Mouse (Mus musculus) megakaryocyte, embryonic 14.5 days (primary cell): ENCODE results near the gene Chmp2a. TPM values are rescaled to one million over a fixed set of nuclear protein-coding genes. Genes with fewer than 3 reads are reported as not detected.
"Not testable (repeated sequence)": the region's sequence is repeated elsewhere in the genome, so short reads cannot be mapped to it uniquely, and the experiment has no call there.

Source experiments
- H3K27me3 ChIP-seq: replicated peaks from 2 replicates; pipeline ENCODE3; 2012; ENCODE audit warnings: inconsistent platforms
- H3K36me3 ChIP-seq: replicated peaks from 2 replicates; pipeline ENCODE3; 2012; ENCODE audit warnings: low read length, inconsistent platforms, mixed read lengths
- H3K4me1 ChIP-seq: 2 replicates; pipeline ENCODE4 v1.6.1; 2012; ENCODE audit warnings: inconsistent platforms
- H3K4me3 ChIP-seq: replicated peaks from 2 replicates; pipeline ENCODE3; 2012; ENCODE audit warnings: moderate library complexity, mild to moderate bottlenecking, inconsistent platforms
- H3K9me3 ChIP-seq: 2 replicates; pipeline ENCODE4 v1.6.1; 2012; ENCODE audit warnings: inconsistent platforms
- FLI1 ChIP-seq: IDR thresholded peaks from 2 replicates; pipeline ENCODE4 v1.6.1; 2012; ENCODE audit warnings: low read length, inconsistent platforms, mixed read lengths
- GATA1 ChIP-seq: IDR thresholded peaks from 3 replicates; pipeline ENCODE4 v1.6.1; 2012; ENCODE audit warnings: mixed read lengths, low read length, inconsistent platforms, borderline replicate concordance
- polyA plus RNA-seq: library from polyadenylated mRNA; stranded (reverse); fragments of >175 nt; gene quantifications from 2 replicates; pipeline ENCODE4 v1.2.3, GENCODE M21; 2012; ENCODE audit warnings: low replicate concordance; ENCODE audit not compliant: insufficient read depth

Gene Chmp2a
- 404 and 592 TPM in 2 replicates for polyA plus RNA-seq

DNA sequence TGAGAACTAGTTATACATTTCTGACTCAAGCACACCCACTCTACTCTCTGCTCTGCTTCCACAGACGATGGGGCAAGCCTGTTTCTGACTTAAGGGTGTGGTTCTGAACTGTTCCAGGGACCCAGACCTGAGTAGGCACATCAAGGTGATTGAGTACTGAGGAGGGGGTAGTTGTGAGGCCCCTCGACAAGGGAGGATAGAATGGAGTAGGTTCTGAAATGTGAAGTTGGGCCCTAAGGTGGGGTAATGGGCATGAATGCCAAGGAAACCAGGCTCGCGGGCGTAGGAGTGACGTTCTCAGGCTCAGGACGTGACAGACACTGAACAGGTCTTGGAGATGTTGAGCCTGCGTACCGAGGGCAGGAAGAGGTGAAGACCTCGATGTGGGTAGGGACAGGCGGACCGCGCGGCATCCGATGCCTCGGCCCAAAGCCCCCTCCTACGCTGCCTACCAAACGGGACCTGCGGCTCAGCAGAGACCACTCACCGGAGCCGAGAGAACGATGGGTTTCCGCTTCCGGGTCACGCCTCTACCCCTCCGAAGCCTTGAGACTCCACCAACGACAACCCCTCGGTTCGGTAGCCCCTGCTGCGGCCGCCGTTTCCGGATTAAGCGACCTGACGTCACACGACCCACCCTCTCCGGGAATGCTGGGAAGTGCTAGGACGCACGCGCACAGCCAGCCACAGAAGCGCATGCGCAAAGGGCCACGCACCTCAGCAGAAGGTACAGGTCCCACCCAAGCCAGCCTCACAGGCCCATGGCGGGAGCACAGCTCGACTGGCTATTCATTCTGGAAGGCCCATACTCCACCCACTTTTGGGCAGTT, at the start of gene Chmp2a:
Gene Chmp2a (minus strand): TSS at position 660 of the 830 bp plus-strand sequence.
- TF ChIP-seq GATA1 (no peak), FLI1 (0 out of 2 replicates have a peak, but pooled peaks have one; percentile 54)
- peaks cover 64% of the 10 kb centered on the region for H3K36me3 ChIP-seq
- no peaks in the 10 kb centered on the region for H3K27me3 ChIP-seq
- H3K9me3 ChIP-seq, result no peaks in the 10 kb centered on the region
- H3K4me1 ChIP-seq, result peaks cover 71% of the 10 kb centered on the region
- peak within 1 kb of the TSS; percentile 100 for H3K4me3 ChIP-seq

DNA sequence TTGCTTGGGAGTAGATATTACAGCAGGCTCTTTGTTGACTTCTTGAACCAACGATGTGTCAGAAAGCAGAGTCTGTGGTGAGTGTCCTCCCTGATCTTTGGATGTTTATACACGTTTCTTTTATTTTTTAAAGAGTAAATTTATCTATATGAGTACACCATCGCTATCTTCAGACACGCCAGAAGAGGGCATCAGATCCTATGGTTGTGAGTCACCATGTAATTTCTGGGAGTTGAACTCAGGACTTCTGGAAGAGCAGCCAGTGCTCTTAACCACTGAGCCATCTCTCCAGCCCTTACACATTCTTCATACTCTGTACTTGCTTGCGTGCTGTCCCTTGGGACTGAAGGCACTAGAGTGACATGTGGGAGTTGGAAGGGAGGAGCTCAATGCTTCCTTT, 37.7 kb upstream of the Chmp2a start:
- Histone ChIP-seq H3K36me3 (no peaks in the 10 kb centered on the region), H3K4me3 (no peak overlapping the region), H3K4me1 (no peaks in the 10 kb centered on the region), H3K9me3 (peaks cover 11% of the 10 kb centered on the region; the same call in 1 of the 2 replicates), H3K27me3 (no peaks in the 10 kb centered on the region)
- TF ChIP-seq GATA1 (no peak), FLI1 (no peak)

DNA sequence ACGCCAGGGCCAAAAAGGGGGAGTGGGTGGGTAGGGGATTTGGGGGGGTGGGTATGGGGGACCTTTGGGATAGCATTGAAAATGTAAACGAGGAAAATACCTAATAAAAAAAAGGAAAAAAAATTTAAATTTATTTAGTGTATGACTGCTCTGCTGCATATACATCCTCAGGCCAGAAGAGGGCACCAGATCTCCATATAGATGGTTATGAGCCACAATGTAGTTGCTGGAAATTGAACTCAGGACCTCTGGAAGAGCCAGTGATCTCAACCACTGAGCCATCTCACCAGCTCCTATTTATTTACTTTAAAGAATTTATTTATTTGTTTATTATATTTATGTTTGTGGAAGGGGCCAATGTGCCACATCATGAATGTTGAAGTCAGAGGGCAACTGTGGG, 28.8 kb upstream of the Chmp2a start:
- not testable (repeated sequence) for H3K36me3 ChIP-seq, H3K27me3 ChIP-seq, H3K4me3 ChIP-seq, H3K9me3 ChIP-seq, H3K4me1 ChIP-seq

DNA sequence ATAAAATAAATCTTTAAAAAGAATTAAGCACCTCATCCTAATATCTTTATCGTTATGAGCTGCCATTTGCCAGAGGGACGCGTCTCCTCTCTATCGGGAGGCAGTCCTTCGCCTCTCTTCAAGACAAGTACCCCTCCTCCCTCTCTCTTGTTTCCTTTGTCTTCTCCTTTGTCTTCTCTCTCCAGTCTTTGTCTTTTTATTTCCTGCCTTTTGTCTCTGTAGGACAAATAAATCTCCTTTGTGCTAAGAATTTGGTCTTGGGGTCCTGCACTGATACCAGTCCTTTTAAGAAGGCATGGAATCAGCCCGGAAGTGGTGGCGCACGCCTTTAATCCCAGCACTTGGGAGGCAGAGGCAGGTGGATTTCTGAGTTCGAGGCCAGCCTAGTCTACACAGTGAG, 24.9 kb upstream of the Chmp2a start:
- Histone ChIP-seq H3K9me3 (peaks cover 5% of the 10 kb centered on the region), H3K36me3 (no peaks in the 10 kb centered on the region), H3K4me3 (no peak overlapping the region), H3K4me1 (peaks cover 13% of the 10 kb centered on the region), H3K27me3 (no peaks in the 10 kb centered on the region)
- TF ChIP-seq GATA1 (no peak), FLI1 (no peak)

DNA sequence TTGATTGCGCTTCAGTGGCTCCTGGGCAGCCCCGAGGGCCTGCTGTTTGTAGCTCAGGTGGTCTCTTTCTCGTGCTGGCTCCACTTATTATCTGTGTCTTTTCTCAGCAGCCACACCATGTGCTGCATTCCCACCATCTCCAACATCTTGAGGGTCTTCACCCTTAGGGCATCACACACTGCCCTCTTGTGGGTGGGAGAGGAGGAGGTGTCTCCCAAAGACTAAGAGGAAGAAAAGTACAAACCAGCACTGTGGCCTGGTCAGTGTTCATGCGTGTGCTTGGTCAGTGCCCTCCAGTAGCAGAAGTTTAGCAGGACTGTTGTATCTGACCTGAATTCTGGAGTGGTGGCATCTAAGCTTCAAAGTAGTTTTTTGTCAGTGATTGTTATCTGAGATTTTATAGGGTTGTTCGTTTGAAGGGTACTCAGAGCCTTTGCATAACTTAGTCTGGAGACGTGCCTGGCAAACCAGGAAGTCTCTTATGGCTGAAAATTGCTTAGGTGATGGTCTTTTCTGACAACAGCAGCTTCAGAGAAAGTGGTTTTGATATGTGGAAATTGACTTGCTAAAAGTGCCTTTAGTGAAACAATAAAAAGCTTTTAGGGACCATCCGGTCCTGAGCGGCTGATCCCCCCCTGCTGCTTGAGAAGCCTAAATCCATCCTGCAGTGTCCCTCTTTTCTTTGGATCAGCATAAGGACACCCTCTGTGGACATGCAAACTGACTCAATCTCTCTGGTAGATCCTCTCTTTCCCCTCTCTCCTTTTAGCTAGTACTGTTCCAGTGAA, 22.5 kb upstream of the Chmp2a start:
- H3K4me3 ChIP-seq, result no peak overlapping the region
- H3K36me3 ChIP-seq, result no peaks in the 10 kb centered on the region
- no peaks in the 10 kb centered on the region for H3K9me3 ChIP-seq
- H3K4me1 ChIP-seq, result peaks cover 29% of the 10 kb centered on the region
- TF ChIP-seq FLI1 (no peak), GATA1 (no peak)
- H3K27me3 ChIP-seq, result no peaks in the 10 kb centered on the region

DNA sequence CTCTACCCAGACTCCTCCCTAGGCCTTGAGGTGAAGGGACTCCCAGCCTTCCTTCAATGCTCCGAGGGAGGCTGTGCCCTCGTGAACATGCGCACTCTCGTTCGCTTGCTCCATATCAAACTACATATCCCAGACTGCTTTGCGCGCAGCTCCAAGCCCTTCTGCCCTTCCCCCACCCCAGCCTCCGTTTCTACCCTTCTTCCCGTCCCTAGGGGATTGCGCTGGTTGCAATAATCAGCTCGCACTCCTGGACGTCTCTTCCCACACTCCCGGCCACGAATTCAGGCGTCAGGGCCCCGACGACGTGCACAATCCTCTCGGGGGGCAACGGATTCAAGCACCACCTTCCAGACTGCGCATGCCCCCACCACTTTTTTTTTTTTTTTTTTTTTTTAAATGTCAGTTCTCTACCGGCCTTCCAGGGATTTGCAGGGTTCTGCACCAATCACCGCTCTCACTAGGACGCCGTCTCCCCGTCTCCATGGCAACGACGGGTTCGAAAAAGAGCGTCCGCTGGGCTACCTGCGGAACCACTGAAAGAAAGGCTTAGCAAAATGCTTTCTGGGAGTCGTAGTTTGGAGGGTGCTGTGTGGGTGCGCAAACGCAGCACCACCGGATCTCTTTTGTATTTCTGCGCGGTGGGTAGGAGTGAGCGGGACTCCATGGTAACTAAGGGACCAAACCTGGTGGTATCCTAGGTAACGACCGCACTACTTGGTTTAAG, 19.8 kb upstream of the Chmp2a start, which contains the start of gene Mzf1:
Gene Mzf1 (minus strand): TSS at position 478 of the 724 bp plus-strand sequence.
- TF ChIP-seq FLI1 (no peak), GATA1 (no peak)
- no peaks in the 10 kb centered on the region for H3K36me3 ChIP-seq
- H3K4me1 ChIP-seq, result peaks cover 31% of the 10 kb centered on the region
- peak within 1 kb of the TSS; percentile 98 for H3K4me3 ChIP-seq
- peaks cover 3% of the 10 kb centered on the region for H3K27me3 ChIP-seq
- no peaks in the 10 kb centered on the region for H3K9me3 ChIP-seq

DNA sequence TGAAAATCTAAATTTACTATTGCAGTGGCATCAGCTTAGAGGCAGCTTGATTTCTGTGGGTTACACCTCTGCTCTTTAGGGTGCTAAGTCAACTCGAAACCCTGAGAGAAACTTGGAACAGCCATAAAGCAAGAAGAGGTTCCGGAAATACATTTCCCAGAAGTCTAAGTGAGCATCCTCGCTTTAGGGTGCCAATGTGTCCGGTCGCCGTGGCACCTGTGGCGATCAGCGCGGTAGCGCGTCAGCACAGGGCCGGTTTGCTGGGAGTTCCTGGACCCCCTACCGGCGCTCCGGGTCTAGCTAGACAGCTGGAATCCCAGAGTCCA, 19.3 kb upstream of the Chmp2a start:
- Histone ChIP-seq H3K9me3 (no peaks in the 10 kb centered on the region), H3K4me3 (peak overlapping the region; percentile 98), H3K27me3 (peaks cover 3% of the 10 kb centered on the region), H3K36me3 (no peaks in the 10 kb centered on the region), H3K4me1 (peaks cover 29% of the 10 kb centered on the region)
- TF ChIP-seq GATA1 (no peak), FLI1 (no peak)

DNA sequence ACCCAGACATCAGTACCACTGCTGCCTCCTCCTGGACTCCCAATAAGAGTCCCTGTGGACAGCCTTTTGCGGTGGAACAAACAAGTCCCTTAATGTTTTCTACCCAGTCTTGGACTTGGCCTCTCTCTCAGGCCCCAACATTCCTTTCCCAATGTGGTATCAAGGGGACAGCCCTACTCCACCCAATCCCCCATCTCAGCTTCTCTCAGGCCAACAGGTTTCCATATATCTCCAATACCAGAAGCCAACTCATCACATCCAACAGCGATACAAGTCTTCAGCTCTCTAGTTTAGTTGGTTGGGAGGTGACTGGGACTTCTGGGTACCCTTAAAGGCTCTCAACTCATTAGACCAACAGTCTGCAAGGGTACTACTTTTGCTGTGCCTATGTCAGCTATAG, 18.9 kb upstream of the Chmp2a start:
- peaks cover 3% of the 10 kb centered on the region for H3K27me3 ChIP-seq
- no peaks in the 10 kb centered on the region for H3K36me3 ChIP-seq
- H3K4me3 ChIP-seq, result no peak overlapping the region
- TF ChIP-seq GATA1 (no peak), FLI1 (no peak)
- no peaks in the 10 kb centered on the region for H3K9me3 ChIP-seq
- H3K4me1 ChIP-seq, result peaks cover 27% of the 10 kb centered on the region

DNA sequence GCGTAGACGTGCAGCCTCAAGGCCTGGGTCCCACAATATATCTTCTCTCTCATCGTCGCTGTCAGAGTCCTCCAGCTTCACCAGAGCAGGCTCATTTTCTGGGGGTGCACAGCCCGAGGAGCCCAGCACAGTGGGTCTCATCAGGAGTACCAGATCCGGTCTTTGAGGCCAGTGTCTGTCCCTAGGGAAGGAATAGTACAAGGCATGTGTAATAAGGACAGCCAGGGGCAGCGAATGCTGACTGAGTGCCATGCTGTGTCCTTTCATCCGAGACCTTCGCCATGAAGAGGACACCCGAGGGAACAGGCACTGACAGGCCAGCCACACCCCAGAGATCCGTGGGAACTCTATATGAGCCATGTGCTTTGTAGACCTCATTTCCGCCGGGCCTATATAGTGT, 18.4 kb upstream of the Chmp2a start:
- no peak overlapping the region for H3K4me3 ChIP-seq
- H3K4me1 ChIP-seq, result peaks cover 27% of the 10 kb centered on the region
- H3K9me3 ChIP-seq, result no peaks in the 10 kb centered on the region
- TF ChIP-seq FLI1 (no peak), GATA1 (no peak)
- no peaks in the 10 kb centered on the region for H3K36me3 ChIP-seq
- peaks cover 3% of the 10 kb centered on the region for H3K27me3 ChIP-seq
